Mouse (Mus musculus): Measurements from ENCODE around the gene Fpr-rs7.

Gene Fpr-rs7

GRCm38 (mm10) chr17:20114126-20114525 is at the start of gene Fpr-rs7:
TSS of gene Fpr-rs7 (minus strand) at chr17:20114226.
- CTCF ChIA-PET = no interaction called here

GRCm38 (mm10) chr17:20074090-20074489 is 39.9 kb downstream of the Fpr-rs7 start:
- CTCF ChIA-PET = no interaction called here

GRCm38 (mm10) chr17:20071656-20072396 is 42.2 kb downstream of the Fpr-rs7 start:
- CTCF ChIA-PET = no interaction called here
